Mouse (Mus musculus) heart, embryonic 16.5 days (tissue): Measurements from ENCODE around the gene Ankrd63. TPM values are rescaled to one million over a fixed set of nuclear protein-coding genes. Genes with fewer than 3 reads are reported as not detected.

Source experiments
- ATAC-seq: fragments of 200-750 bp; cut with Nextera tagmentation; replicated peaks from 2 replicates; pipeline ENCODE4 v1.8.0; 2017; ENCODE audit warnings: moderate number of reproducible peaks; ENCODE audit not compliant: insufficient read depth, low FRiP score; ENCODE audit errors: extremely low read depth
- H3K27ac ChIP-seq: fragments of 300-500 bp; sonication (generic); 2 replicates; pipeline ENCODE4 v1.5.1; 2014; ENCODE audit warnings: mild to moderate bottlenecking, low read length, control low read depth, moderate library complexity
- H3K27me3 ChIP-seq: fragments of 300-500 bp; sonication (generic); 2 replicates; pipeline ENCODE4 v1.6.1; 2014; ENCODE audit warnings: low read length, mixed read lengths; ENCODE audit not compliant: control insufficient read depth, insufficient read depth
- H3K36me3 ChIP-seq: fragments of 300-500 bp; sonication (generic); 2 replicates; pipeline ENCODE4 v1.6.1; 2014; ENCODE audit not compliant: control insufficient read depth, insufficient read depth
- H3K4me1 ChIP-seq: fragments of 300-500 bp; sonication (generic); 2 replicates; pipeline ENCODE4 v1.6.1; 2014; ENCODE audit warnings: low read length, mixed read lengths; ENCODE audit not compliant: control insufficient read depth, insufficient read depth
- H3K4me2 ChIP-seq: fragments of 300-500 bp; sonication (generic); 2 replicates; pipeline ENCODE4 v1.6.1; 2014; ENCODE audit warnings: low read depth, mild to moderate bottlenecking, control low read depth, low read length
- H3K4me3 ChIP-seq: fragments of 300-500 bp; sonication (generic); 2 replicates; pipeline ENCODE4 v1.5.1; 2014; ENCODE audit warnings: mild to moderate bottlenecking, control low read depth, low read length
- H3K9ac ChIP-seq: fragments of 300-500 bp; sonication (generic); 2 replicates; pipeline ENCODE4 v1.6.1; 2014; ENCODE audit warnings: low read length, control low read depth
- H3K9me3 ChIP-seq: fragments of 300-500 bp; sonication (generic); replicated peaks from 2 replicates; pipeline ENCODE4 v1.6.1; 2016; ENCODE audit warnings: low read length; ENCODE audit not compliant: control insufficient read depth
- WGBS: fragments of 180-500 bp; shearing (Covaris S2); extraction: QIAGEN DNeasy Blood & Tissue Kit; methylation state at CpG from one replicate; pipeline ENCODE4 v1.1.7; 2014; 5-methylcytosine and 5-hydroxymethylcytosine counted together
- polyA plus RNA-seq: library from polyadenylated mRNA; unstranded; fragments of >200 nt; fragmentation: Nextera tagmentation; extraction: Ambion mirVana; gene quantifications from 2 replicates; pipeline ENCODE4 v1.2.1, GENCODE M21; 2015

Gene Ankrd63
- polyA plus RNA-seq, 1 experiment from 2014 or later, result 2.8 TPM

GRCm38 (mm10) chr2:118729194-118729593 is 25.4 kb upstream of the Ankrd63 start:
- Histone ChIP-seq H3K4me1 (peaks cover 28% of the 10 kb centered on the region), H3K27ac (peak overlapping the region; percentile 17; the same call in 1 of the 2 replicates), H3K27me3 (peaks cover 2% of the 10 kb centered on the region; the same call in 1 of the 2 replicates), H3K9ac (peak overlapping the region; percentile 55; the same call in 1 of the 2 replicates), H3K9me3 (no peaks in the 10 kb centered on the region), H3K4me3 (no peak overlapping the region), H3K36me3 (no peaks in the 10 kb centered on the region), H3K4me2 (no peak overlapping the region)
- 22% methylated on average over 4 of the region's 4 CpGs for WGBS
- ATAC-seq, result 0 out of 2 replicates have a peak, but pooled peaks have one; percentile 3

- 23% methylated on average over 7 of the region's 7 CpGs for WGBS
- Histone ChIP-seq H3K9ac (peak within 1 kb of the TSS; percentile 55), H3K27ac (peak within 1 kb of the TSS; percentile 17; the same call in 1 of the 2 replicates), H3K36me3 (no peaks in the 10 kb centered on the region), H3K4me2 (peak within 1 kb of the TSS; percentile 47), H3K9me3 (no peaks in the 10 kb centered on the region), H3K27me3 (peaks cover 2% of the 10 kb centered on the region; the same call in 1 of the 2 replicates), H3K4me1 (peaks cover 28% of the 10 kb centered on the region), H3K4me3 (peak within 1 kb of the TSS; percentile 27)
- peak; percentile 39; the same call in 1 of the 2 replicates for ATAC-seq
Measured at GRCm38 (mm10) chr2:118728337-118728736, 24.6 kb upstream of the Ankrd63 start, which contains the start of gene Plcb2. Gene Plcb2, minus strand, starts transcription at chr2:118728438.

- Histone ChIP-seq H3K9ac (peak overlapping the region; percentile 44), H3K27ac (no peak overlapping the region), H3K4me3 (peak overlapping the region; percentile 27), H3K4me1 (peaks cover 28% of the 10 kb centered on the region), H3K4me2 (peak overlapping the region; percentile 47), H3K9me3 (no peaks in the 10 kb centered on the region), H3K27me3 (peaks cover 2% of the 10 kb centered on the region; the same call in 1 of the 2 replicates), H3K36me3 (no peaks in the 10 kb centered on the region)
- 29% methylated on average over 9 of the region's 9 CpGs for WGBS
- ATAC-seq, result no peak
Measured at GRCm38 (mm10) chr2:118727911-118728310, 24.1 kb upstream of the Ankrd63 start.

GRCm38 (mm10) chr2:118726873-118727272 is 23.1 kb upstream of the Ankrd63 start:
- WGBS, result 86% methylated on average over 2 of the region's 2 CpGs
- no peaks in the 10 kb centered on the region for H3K36me3 ChIP-seq
- H3K27ac ChIP-seq, result no peak overlapping the region
- no peaks in the 10 kb centered on the region for H3K9me3 ChIP-seq
- H3K9ac ChIP-seq, result no peak overlapping the region
- no peak overlapping the region for H3K4me2 ChIP-seq
- no peaks in the 10 kb centered on the region for H3K27me3 ChIP-seq
- no peak overlapping the region for H3K4me3 ChIP-seq
- H3K4me1 ChIP-seq, result peaks cover 28% of the 10 kb centered on the region
- no peak for ATAC-seq

GRCm38 (mm10) chr2:118725511-118725910 is 21.7 kb upstream of the Ankrd63 start:
- H3K4me1 ChIP-seq, result peaks cover 26% of the 10 kb centered on the region
- no peaks in the 10 kb centered on the region for H3K9me3 ChIP-seq
- no peak overlapping the region for H3K4me3 ChIP-seq
- no peak overlapping the region for H3K27ac ChIP-seq
- no peak for ATAC-seq
- no peak overlapping the region for H3K9ac ChIP-seq
- H3K4me2 ChIP-seq, result no peak overlapping the region
- no peaks in the 10 kb centered on the region for H3K27me3 ChIP-seq
- WGBS, result 84% methylated on average over 4 of the region's 4 CpGs
- H3K36me3 ChIP-seq, result no peaks in the 10 kb centered on the region

GRCm38 (mm10) chr2:118723693-118724486 is 20.1 kb upstream of the Ankrd63 start:
- no peak for ATAC-seq
- no peak overlapping the region for H3K4me2 ChIP-seq
- H3K27me3 ChIP-seq, result no peaks in the 10 kb centered on the region
- no peak overlapping the region for H3K4me3 ChIP-seq
- no peak overlapping the region for H3K27ac ChIP-seq
- WGBS, result 74% methylated on average over 15 of the region's 15 CpGs
- no peaks in the 10 kb centered on the region for H3K9me3 ChIP-seq
- peaks cover 11% of the 10 kb centered on the region for H3K4me1 ChIP-seq
- H3K36me3 ChIP-seq, result no peaks in the 10 kb centered on the region
- no peak overlapping the region for H3K9ac ChIP-seq

- Histone ChIP-seq H3K27me3 (peaks cover 3% of the 10 kb centered on the region; the same call in 1 of the 2 replicates), H3K4me1 (peaks cover 26% of the 10 kb centered on the region), H3K9ac (peak overlapping the region; percentile 55), H3K4me3 (no peak overlapping the region), H3K9me3 (no peaks in the 10 kb centered on the region), H3K36me3 (no peaks in the 10 kb centered on the region), H3K4me2 (no peak overlapping the region), H3K27ac (peak overlapping the region; percentile 96)
- WGBS, result 34% methylated on average over 5 of the region's 5 CpGs
- ATAC-seq, result peak; percentile 94
Measured at GRCm38 (mm10) chr2:118716677-118717076, 12.9 kb upstream of the Ankrd63 start.

- H3K27ac ChIP-seq, result no peak overlapping the region
- H3K4me1 ChIP-seq, result peaks cover 48% of the 10 kb centered on the region
Measured at GRCm38 (mm10) chr2:118714230-118714629, 10.5 kb upstream of the Ankrd63 start.

GRCm38 (mm10) chr2:118713631-118714030 is 9.9 kb upstream of the Ankrd63 start:
- H3K27me3 ChIP-seq, result peaks cover 6% of the 10 kb centered on the region
- no peak overlapping the region for H3K9ac ChIP-seq
- H3K36me3 ChIP-seq, result no peaks in the 10 kb centered on the region
- no peak overlapping the region for H3K4me2 ChIP-seq
- peaks cover 49% of the 10 kb centered on the region for H3K4me1 ChIP-seq
- no peaks in the 10 kb centered on the region for H3K9me3 ChIP-seq
- ATAC-seq, result no peak
- WGBS, result 94% methylated on average over 6 of the region's 6 CpGs
- no peak overlapping the region for H3K27ac ChIP-seq
- H3K4me3 ChIP-seq, result no peak overlapping the region

More at GRCm38 (mm10) chr2:118714230-118714629, 10.5 kb upstream of the Ankrd63 start:
- H3K4me3 ChIP-seq, result no peak overlapping the region
- no peaks in the 10 kb centered on the region for H3K9me3 ChIP-seq
- ATAC-seq, result no peak
- no peaks in the 10 kb centered on the region for H3K36me3 ChIP-seq
- WGBS, result 59% methylated on average over 4 of the region's 4 CpGs
- H3K27me3 ChIP-seq, result peaks cover 6% of the 10 kb centered on the region
- H3K4me2 ChIP-seq, result no peak overlapping the region
- no peak overlapping the region for H3K9ac ChIP-seq
